ENCODE assay signal across 8 mouse cellular contexts in genomic region chr8:120536306-120537206, GRCm38 (mm10). TPM values are rescaled to one million over a fixed set of nuclear protein-coding genes. Genes with fewer than 3 reads are reported as not detected.
DNase-seq lines count a peak whose midpoint lies in the region; ATAC-seq and TF ChIP-seq lines count a peak whose summit lies in the region.

No protein-coding gene starts in this region.

- no peak for TF ChIP-seq RAD21 in MEL (IDR thresholded peaks at IDR 0.05; ENCODE audit: low read depth, low read length)

- peaks cover 8 to 30% of the 10 kb centered on the region in 2 experiments for H3K4me1 ChIP-seq in MEL (ENCODE audit: control insufficient read depth in 1 of 2, insufficient read depth in 2 of 2, low read length in 2 of 2)
- peaks cover 51% of the 10 kb centered on the region for H3K4me1 ChIP-seq in midbrain, postnatal 0 days (ENCODE audit: insufficient read depth, low read length)

- peak in 1 of 2 experiments; percentile 30; a peak in 1 of 4 replicates for TF ChIP-seq POLR2A in MEL (IDR thresholded peaks at IDR 0.05; ENCODE audit: control insufficient read depth in 1 of 2, insufficient read depth in 1 of 2, low read depth in 1 of 2, low read length in 2 of 2, poor library complexity in 1 of 2)

- H3K4me3 ChIP-seq in MEL (ENCODE audit: control insufficient read depth in 1 of 2, insufficient read depth in 1 of 2, low read depth in 2 of 2, low read length in 2 of 2): peak overlapping the region; percentile 53 to 59
- peak overlapping the region; percentile 64 for H3K4me3 ChIP-seq in midbrain, postnatal 0 days (ENCODE audit: low read depth, low read length)

- DNase-seq in layer of hippocampus, adult 11-12 months (ENCODE audit: low spot score): peak; percentile 69
- no peak for DNase-seq in layer of hippocampus, adult 9-10 months (ENCODE audit: low spot score)
- DNase-seq in MEL (ENCODE audit: low read depth, low spot score): peak; percentile 92
- peak; percentile 77 to 87 for DNase-seq in cerebellum, postnatal 10 days
- DNase-seq in heart, postnatal 36 days: peak; percentile 36 to 59
- DNase-seq in liver: peak; percentile 72
- peak; percentile 69 for DNase-seq in midbrain, postnatal 0 days (ENCODE audit: low spot score)
- no peak for DNase-seq in frontal cortex, postnatal 14 days (ENCODE audit: low spot score in 2 of 2)

- no peak for TF ChIP-seq EP300 in MEL (IDR thresholded peaks at IDR 0.05; ENCODE audit: low read depth in 1 of 2, low read length in 2 of 2)

- intact Hi-C loops in heart, postnatal 36 days (cut with DNase I): loop anchor here (1.0 to 10.0 kb wide), 2 partner anchors 209 to 362 kb away; partner anchors contain the start of gene Fam92b

- peak overlapping the region; percentile 100 for H3K4me2 ChIP-seq in midbrain, postnatal 0 days (ENCODE audit: low read depth, low read length, poor library complexity, severe bottlenecking)

- H3K27ac ChIP-seq in MEL (ENCODE audit: control insufficient read depth, low read depth, low read length): peak overlapping the region; percentile 87
- H3K27ac ChIP-seq in midbrain, postnatal 0 days (ENCODE audit: low read depth, low read length): peak overlapping the region; percentile 92

- no peaks in the 10 kb centered on the region for H3K9me3 ChIP-seq in MEL (replicated peaks; ENCODE audit: insufficient read depth, low read length)
- H3K9me3 ChIP-seq in midbrain, postnatal 0 days (ENCODE audit: low read length): no peaks in the 10 kb centered on the region

- H3K36me3 ChIP-seq in MEL (ENCODE audit: control insufficient read depth in 1 of 2, insufficient read depth in 2 of 2, low read length in 2 of 2): peaks cover under 1 to 33% of the 10 kb centered on the region in 2 experiments; a peak in 3 of 4 replicates
- H3K36me3 ChIP-seq in midbrain, postnatal 0 days (ENCODE audit: insufficient read depth, low read length): no peaks in the 10 kb centered on the region

- peak overlapping the region; percentile 81 for H3K9ac ChIP-seq in MEL (ENCODE audit: control insufficient read depth, low read depth, low read length, poor library complexity, severe bottlenecking)
- H3K9ac ChIP-seq in midbrain, postnatal 0 days (replicated peaks; ENCODE audit: low read length, poor library complexity, severe bottlenecking): peak overlapping the region; percentile 78

- under 1% methylated on average over 57 of the region's 61 CpGs for WGBS in midbrain, postnatal 0 days

- H3K79me2 ChIP-seq in MEL (ENCODE audit: control insufficient read depth, insufficient read depth, low read length, poor library complexity): peaks cover 93% of the 10 kb centered on the region

- no peaks in the 10 kb centered on the region for H3K27me3 ChIP-seq in MEL (ENCODE audit: control insufficient read depth in 1 of 2, insufficient read depth in 2 of 2, low read length in 2 of 2)
- H3K27me3 ChIP-seq in midbrain, postnatal 0 days (ENCODE audit: insufficient read depth, low read length): no peaks in the 10 kb centered on the region

- ATAC-seq in midbrain, postnatal 0 days (ENCODE audit: low FRiP score): no peak

- TF ChIP-seq CTCF in MEL (IDR thresholded peaks at IDR 0.05 in 2 of 3, conservative IDR thresholded peaks at IDR 0.05 in 1 of 3; ENCODE audit: control insufficient read depth in 1 of 3, insufficient read depth in 1 of 3, low read depth in 2 of 3, low read length in 3 of 3, poor library complexity in 1 of 3, severe bottlenecking in 1 of 3): no peak
- TF ChIP-seq CTCF in midbrain, postnatal 0 days (IDR thresholded peaks at IDR 0.05): no peak

TF ChIP-seq in MEL, 35 proteins besides CTCF, POLR2A, EP300 and RAD21:
- TF ChIP-seq SIN3A (IDR thresholded peaks at IDR 0.05; ENCODE audit: low read length) (0 out of 2 replicates have a peak, but pooled peaks have one; percentile 3), MXI1 (IDR thresholded peaks at IDR 0.05; ENCODE audit: low read depth, low read length) (no peak; the same call in 1 of the 2 replicates), ETS1 (IDR thresholded peaks at IDR 0.05; ENCODE audit: low read depth, low read length) (peak; percentile 25; the same call in 1 of the 2 replicates)

RNA-seq across cellular contexts. Expression of gene Gins2, which starts 52.5 kb away (rescaled TPM):
- 46.1 and 49.3 TPM in 2 replicates for total RNA-seq in MEL (2012; rRNA removed)
- 100 to 1,000 TPM in 1 of 2 experiments, 10 to 100 TPM in 1; 39.6 to 150 TPM for polyA plus RNA-seq in MEL (2012; ENCODE audit: insufficient read depth in 1 of 2, insufficient read length in 2 of 2, low read depth in 1 of 2, low replicate concordance in 2 of 2, missing spikeins in 1 of 2)
- total RNA-seq in heart, postnatal 36 days (2021): 1 to 10 TPM in 1 of 2 experiments, under 1 TPM in 1; 0.86 to 1.7 TPM
- total RNA-seq in midbrain, postnatal 0 days (2014; rRNA removed): 5.8 and 18.1 TPM in 2 replicates
- polyA plus RNA-seq in midbrain, postnatal 0 days (2015; fragmentation: Nextera tagmentation; extraction: Ambion mirVana): 8.4 and 11.3 TPM in 2 replicates

Comparison
In these comparisons a context has a peak if more than half of its experiments do, and no peak if none do; other contexts are left out.
1. DNase-seq: peak in layer of hippocampus, adult 11-12 months (single experiment), MEL (single experiment), cerebellum, postnatal 10 days (2 of 2), heart, postnatal 36 days (2 of 2), liver (single experiment) and midbrain, postnatal 0 days (single experiment); none in layer of hippocampus, adult 9-10 months (single experiment) and frontal cortex, postnatal 14 days (0 of 2).